In genomic region chr2:124650609-124651008, GRCm38 (mm10) we compare ENCODE assay signal across 16 mouse cellular contexts.
DNase-seq lines count a peak whose midpoint lies in the region; ATAC-seq and TF ChIP-seq lines count a peak whose summit lies in the region.
"Had no signal": no experiment of that assay in that cellular context is flagged by ENCODE, and none has a peak within 500 bp of the region (broad histone marks: within the 10 kb centered on the region; RNA-seq: fewer than 3 reads in every experiment).

No protein-coding gene starts in this region.

- 82% methylated on average over 2 of the region's 2 CpGs for WGBS in kidney, adult 2 months
- 93% methylated on average over 2 of the region's 2 CpGs for WGBS in kidney, embryonic 14.5 days
- WGBS in neural tube, embryonic 15.5 days = 96% methylated on average over 2 of the region's 2 CpGs

- H3K9me3 ChIP-seq in kidney, embryonic 14.5 days (ENCODE audit: control insufficient read depth, low read length) = no peaks in the 10 kb centered on the region
- no peaks in the 10 kb centered on the region for H3K9me3 ChIP-seq in neural tube, embryonic 15.5 days (replicated peaks)
- H3K9me3 ChIP-seq: embryonic facial prominence, embryonic 13.5 days; limb, embryonic 12.5 days; liver, embryonic 12.5 days; neural tube, embryonic 12.5 days had no signal

- ATAC-seq in kidney, embryonic 14.5 days (ENCODE audit: low FRiP score, low TSS enrichment) = no peak
- no peak for ATAC-seq in neural tube, embryonic 15.5 days (ENCODE audit: low FRiP score)
- ATAC-seq: forebrain, embryonic 14.5 days; liver, embryonic 12.5 days; Patski had no signal

- intact Hi-C loops in heart, postnatal 10 days (cut with DNase I) = loop anchor here (2.0 kb wide), 1 partner anchor 40 kb away; no protein-coding TSS in a partner anchor

- peak; percentile 20 to 23 for DNase-seq in heart, adult 9 months (ENCODE audit: low spot score in 2 of 2)
- no peak for DNase-seq in heart, postnatal 10 days
- DNase-seq in kidney, adult 2 months = no peak
- DNase-seq in neural tube, embryonic 10.5 days (ENCODE audit: extremely low spot score, low spot score) = no peak
- no peak for DNase-seq in kidney, postnatal 14 days
- DNase-seq: adrenal gland, postnatal 14 days had no signal

- 0 out of 2 replicates have a peak, but pooled peaks cover 3% of the 10 kb centered on the region for H3K4me1 ChIP-seq in kidney, adult 2 months (ENCODE audit: control insufficient read depth, insufficient read depth, low read length)
- no peaks in the 10 kb centered on the region for H3K4me1 ChIP-seq in kidney, embryonic 14.5 days (ENCODE audit: control insufficient read depth, insufficient read depth, low read length)
- peaks cover 5% of the 10 kb centered on the region; the same call in 1 of the 2 replicates for H3K4me1 ChIP-seq in neural tube, embryonic 15.5 days
- H3K4me1 ChIP-seq: limb, embryonic 12.5 days; liver, embryonic 12.5 days; neural tube, embryonic 12.5 days had no signal

- no peak overlapping the region for H3K4me3 ChIP-seq in kidney, adult 2 months (ENCODE audit: insufficient read depth, low read depth, low read length)
- no peak overlapping the region for H3K4me3 ChIP-seq in kidney, embryonic 14.5 days (ENCODE audit: low read length)
- H3K4me3 ChIP-seq in neural tube, embryonic 15.5 days (replicated peaks) = no peak overlapping the region
- H3K4me3 ChIP-seq: embryonic facial prominence, embryonic 13.5 days; limb, embryonic 12.5 days; liver, embryonic 12.5 days; neural tube, embryonic 12.5 days had no signal

- no peak overlapping the region for H3K4me2 ChIP-seq in kidney, embryonic 14.5 days (replicated peaks; ENCODE audit: low read depth, low read length)
- no peak overlapping the region for H3K4me2 ChIP-seq in neural tube, embryonic 15.5 days
- H3K4me2 ChIP-seq: embryonic facial prominence, embryonic 13.5 days; limb, embryonic 12.5 days; liver, embryonic 12.5 days; midbrain, embryonic 11.5 days; neural tube, embryonic 12.5 days had no signal

- H3K27ac ChIP-seq in kidney, adult 2 months (ENCODE audit: insufficient read depth, low read depth, low read length) = 0 out of 2 replicates have a peak overlapping the region, but pooled peaks have one; percentile 11
- H3K27ac ChIP-seq in kidney, embryonic 14.5 days (ENCODE audit: low read depth, low read length) = no peak overlapping the region
- peak overlapping the region; percentile 38; the same call in 1 of the 2 replicates for H3K27ac ChIP-seq in neural tube, embryonic 15.5 days (replicated peaks)
- H3K27ac ChIP-seq: embryonic facial prominence, embryonic 13.5 days; limb, embryonic 12.5 days; liver, embryonic 12.5 days; macrophage; neural tube, embryonic 12.5 days had no signal

- H3K27me3 ChIP-seq in kidney, adult 2 months (replicated peaks; ENCODE audit: control insufficient read depth, insufficient read depth, low read length) = no peaks in the 10 kb centered on the region
- H3K27me3 ChIP-seq in kidney, embryonic 14.5 days (ENCODE audit: control insufficient read depth, insufficient read depth, low read length) = no peaks in the 10 kb centered on the region
- no peaks in the 10 kb centered on the region for H3K27me3 ChIP-seq in neural tube, embryonic 15.5 days (replicated peaks)
- H3K27me3 ChIP-seq: embryonic facial prominence, embryonic 13.5 days; limb, embryonic 12.5 days; liver, embryonic 12.5 days; neural tube, embryonic 12.5 days; Patski had no signal

- no peak for TF ChIP-seq CTCF in kidney, adult 2 months (conservative IDR thresholded peaks at IDR 0.05; ENCODE audit: insufficient read depth, insufficient read length, low read depth, low read length)

- no peaks in the 10 kb centered on the region for H3K36me3 ChIP-seq in kidney, adult 2 months (ENCODE audit: control insufficient read depth, insufficient read depth, low read length)
- H3K36me3 ChIP-seq in kidney, embryonic 14.5 days (ENCODE audit: control insufficient read depth, insufficient read depth, low read length) = no peaks in the 10 kb centered on the region
- peaks cover 6% of the 10 kb centered on the region for H3K36me3 ChIP-seq in neural tube, embryonic 15.5 days
- H3K36me3 ChIP-seq: limb, embryonic 12.5 days had no signal

- TF ChIP-seq POLR2A in kidney, adult 2 months (IDR thresholded peaks at IDR 0.05; ENCODE audit: low read depth, low read length) = no peak

- no peak overlapping the region for H3K9ac ChIP-seq in kidney, embryonic 14.5 days (ENCODE audit: low read depth, low read length)
- no peak overlapping the region for H3K9ac ChIP-seq in neural tube, embryonic 15.5 days (replicated peaks)
- H3K9ac ChIP-seq: embryonic facial prominence, embryonic 13.5 days; limb, embryonic 12.5 days; liver, embryonic 12.5 days; neural tube, embryonic 12.5 days had no signal

Comparison
In these comparisons a context has a peak if more than half of its experiments do, and no peak if none do; other contexts are left out.
1. DNase-seq: peak in heart, adult 9 months (2 of 2); none in heart, postnatal 10 days (0 of 2), kidney, adult 2 months (single experiment), neural tube, embryonic 10.5 days (single experiment) and kidney, postnatal 14 days (single experiment).